Mouse (Mus musculus) c-Kit-positive CD71-negative TER-119-negative erythroid progenitor cells, embryonic 14.5 days (primary cell): ENCODE measurements at regions not wholly inside any gene's neighbourhood (a gene's known extent, or its start where the extent isn't known, plus 50 kb on each side); places are given as distances from the start of the nearest gene placed in this dataset.

Source experiments
- DNase-seq: peaks from one replicate; pipeline ENCODE4 v3.0.0-alpha.2; 2013; ENCODE audit warnings: low read depth

- DNase-seq = no peak
Observed at GRCm38 (mm10) chr12:58901931-58902330, 109.9 kb downstream of the Sec23a start.

GRCm38 (mm10) chr12:58875808-58876207 is 136.0 kb downstream of the Sec23a start:
- no peak for DNase-seq

- DNase-seq = no peak
Observed at GRCm38 (mm10) chr12:58872465-58872864, 139.4 kb downstream of the Sec23a start.

GRCm38 (mm10) chr12:58856498-58856897 is 155.3 kb downstream of the Sec23a start:
- no peak for DNase-seq

GRCm38 (mm10) chr12:58851677-58852385 is 160.0 kb downstream of the Sec23a start:
- no peak for DNase-seq

GRCm38 (mm10) chr12:58829656-58830055 is 182.2 kb downstream of the Sec23a start:
- DNase-seq = no peak

- no peak for DNase-seq
Observed at GRCm38 (mm10) chr12:58827864-58828263, 184.0 kb downstream of the Sec23a start.

GRCm38 (mm10) chr12:58825139-58825921 is 186.5 kb downstream of the Sec23a start:
- DNase-seq = no peak

- DNase-seq = no peak
Observed at GRCm38 (mm10) chr12:58822971-58823370, 188.8 kb downstream of the Sec23a start.

GRCm38 (mm10) chr12:58804068-58804467 is 207.7 kb downstream of the Sec23a start:
- DNase-seq = no peak

GRCm38 (mm10) chr12:58802410-58802809 is 209.4 kb downstream of the Sec23a start:
- peak; percentile 52 for DNase-seq
